Mouse (Mus musculus) brain, embryonic 14.5 days (tissue): ENCODE measurements at regions not wholly inside any gene's neighbourhood (a gene's known extent, or its start where the extent isn't known, plus 50 kb on each side); places are given as distances from the start of the nearest gene placed in this dataset.

Experiments
- CTCF ChIP-seq: fragments of 200-500 bp; IDR thresholded peaks from 2 replicates; pipeline ENCODE4 v1.5.1; 2012; ENCODE audit warnings: inconsistent platforms, mild to moderate bottlenecking, moderate library complexity, borderline replicate concordance; ENCODE audit not compliant: insufficient read depth, insufficient read length; ENCODE audit errors: extremely low read depth
- POLR2A ChIP-seq: fragments of 200-500 bp; IDR thresholded peaks from 2 replicates; pipeline ENCODE4 v1.6.1; 2012; ENCODE audit warnings: mild to moderate bottlenecking, inconsistent platforms, borderline replicate concordance; ENCODE audit not compliant: poor library complexity, insufficient read depth, insufficient read length, severe bottlenecking; ENCODE audit errors: extremely low read depth

DNA sequence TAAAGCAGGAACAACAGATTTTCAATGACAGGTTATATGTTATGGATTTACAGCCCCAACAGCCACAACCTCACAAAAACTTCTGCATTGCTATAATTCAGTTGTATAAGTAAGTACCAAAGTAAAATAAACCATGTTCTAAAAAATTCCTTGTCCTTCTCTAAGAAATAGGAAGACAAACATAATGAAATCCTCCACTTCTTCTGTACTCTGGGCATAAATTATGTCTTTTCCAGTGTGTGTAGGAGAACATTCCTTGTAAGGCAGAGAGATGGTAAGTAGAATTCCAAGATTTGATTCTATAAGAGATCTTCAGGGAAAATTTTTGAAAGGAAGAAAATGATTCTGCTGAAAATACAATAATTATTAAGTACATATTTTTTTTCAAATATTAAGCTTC is 209.4 kb upstream of the Zc3h12c start:
- no peak for TF ChIP-seq POLR2A
- TF ChIP-seq CTCF, result no peak
